Mouse (Mus musculus) gastrocnemius, postnatal 14 days (tissue): ENCODE measurements around the gene Dnajc5g. TPM values are rescaled to one million over a fixed set of nuclear protein-coding genes. Genes with fewer than 3 reads are reported as not detected.

ENCODE experiments used
- DNase-seq: peaks from one replicate; pipeline ENCODE4 v3.0.0; 2021; ENCODE audit warnings: mixed read lengths
- intact Hi-C: fragments of 180-260 bp; cut with DNase I; formaldehyde crosslinking; loops from one replicate; pipeline ENCODE4 v1.15.1; 2025; ENCODE audit warnings: low total_unique reads
- long read RNA-seq, 2 experiments: library from polyadenylated mRNA; stranded (forward); transcript quantifications; one replicate each; pipeline ENCODE4 v2.0.0; 2021
- total RNA-seq, 2 experiments: library from RNA; stranded (reverse); gene quantifications; 2 replicates each; pipeline ENCODE4 v1.2.3; 2021

The Dnajc5g gene
- not detected for total RNA-seq
- long read RNA-seq, experiment 1, result 0 reads
- long read RNA-seq, experiment 2, result 0 reads

GRCm38 (mm10) chr5:31105814-31106335 lies at the start of gene Dnajc5g:
Gene Dnajc5g (plus strand): TSS chr5:31106285.
- no peak for DNase-seq
- intact Hi-C loops, result no loop called here

DNA sequence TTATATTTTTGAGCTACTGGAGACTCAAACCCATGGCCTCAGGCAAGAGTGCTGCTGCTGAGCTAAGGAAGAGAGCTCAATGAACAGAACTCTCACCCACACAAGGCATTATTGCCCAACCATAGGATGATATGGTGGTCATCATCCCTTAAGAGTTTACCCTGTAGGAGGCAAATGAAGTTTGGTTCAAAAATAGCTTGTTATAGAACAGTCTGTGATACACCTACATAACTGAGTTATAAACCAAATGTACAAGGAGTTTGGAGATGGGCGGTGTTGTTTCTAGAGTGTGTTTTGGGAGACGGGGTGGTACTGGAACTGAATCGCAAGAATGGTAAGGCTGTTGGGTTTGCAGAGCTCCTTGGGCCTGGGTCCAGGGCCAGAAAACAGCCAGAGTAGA lies 36.3 kb upstream of the Dnajc5g start:
- no peak for DNase-seq
- intact Hi-C loops, result no loop called here

DNA sequence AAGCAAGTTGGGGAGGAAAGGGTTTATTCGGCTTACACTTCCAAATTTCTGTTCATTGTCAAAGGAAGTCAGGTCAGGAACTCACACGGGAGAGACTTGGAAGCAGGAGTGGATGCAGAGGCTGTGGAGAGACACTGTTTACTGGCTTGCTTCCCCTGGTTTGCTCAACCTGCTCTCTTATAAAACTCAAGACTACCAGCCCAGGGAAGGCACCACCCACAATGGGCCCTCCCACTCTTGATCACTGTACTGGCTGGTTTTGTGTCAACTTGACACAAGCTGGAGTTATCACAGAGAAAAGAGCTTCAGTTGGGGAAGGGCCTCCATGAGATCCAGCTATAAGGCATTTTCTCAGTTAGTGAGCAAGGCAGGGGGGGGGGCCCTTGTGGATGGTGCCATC lies 35.0 kb upstream of the Dnajc5g start:
- intact Hi-C loops, result no loop called here
- no peak for DNase-seq

DNA sequence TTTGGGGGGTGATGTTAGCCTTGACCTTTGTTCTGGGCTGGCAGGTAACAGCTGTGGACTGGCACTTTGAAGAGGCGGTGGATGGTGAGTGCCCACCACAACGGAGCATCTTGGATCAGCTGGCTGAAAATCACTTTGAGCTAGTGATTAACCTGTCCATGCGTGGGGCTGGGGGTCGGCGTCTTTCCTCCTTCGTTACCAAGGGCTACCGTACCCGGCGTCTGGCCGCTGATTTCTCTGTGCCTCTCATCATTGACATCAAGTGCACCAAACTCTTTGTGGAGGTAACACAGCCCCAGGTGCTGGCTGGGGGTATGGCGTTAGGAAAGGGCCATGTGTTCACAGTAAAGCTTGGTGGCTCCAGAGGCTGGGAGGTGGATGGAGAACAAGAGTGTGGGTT lies 34.3 kb upstream of the Dnajc5g start:
- no peak for DNase-seq
- intact Hi-C loops, result no loop called here

DNA sequence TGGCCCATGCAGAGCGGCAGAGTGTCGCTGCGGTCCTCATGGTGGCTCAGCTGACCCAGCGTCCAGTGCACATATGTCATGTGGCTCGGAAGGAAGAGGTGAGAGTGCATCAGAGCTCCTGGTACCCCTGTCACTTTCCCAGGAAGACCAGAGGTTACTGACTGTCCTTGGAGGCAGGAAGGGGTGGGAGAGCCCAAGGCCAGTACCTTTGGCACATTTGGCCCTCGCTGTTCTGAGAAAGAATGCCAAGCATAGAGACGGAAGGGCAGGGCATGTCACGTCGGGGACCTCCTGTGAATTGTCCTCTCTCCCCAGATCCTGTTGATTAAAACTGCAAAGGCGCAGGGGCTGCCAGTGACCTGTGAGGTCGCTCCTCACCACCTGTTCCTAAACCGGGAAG lies 32.9 kb upstream of the Dnajc5g start:
- DNase-seq, result no peak
- intact Hi-C loops, result no loop called here

DNA sequence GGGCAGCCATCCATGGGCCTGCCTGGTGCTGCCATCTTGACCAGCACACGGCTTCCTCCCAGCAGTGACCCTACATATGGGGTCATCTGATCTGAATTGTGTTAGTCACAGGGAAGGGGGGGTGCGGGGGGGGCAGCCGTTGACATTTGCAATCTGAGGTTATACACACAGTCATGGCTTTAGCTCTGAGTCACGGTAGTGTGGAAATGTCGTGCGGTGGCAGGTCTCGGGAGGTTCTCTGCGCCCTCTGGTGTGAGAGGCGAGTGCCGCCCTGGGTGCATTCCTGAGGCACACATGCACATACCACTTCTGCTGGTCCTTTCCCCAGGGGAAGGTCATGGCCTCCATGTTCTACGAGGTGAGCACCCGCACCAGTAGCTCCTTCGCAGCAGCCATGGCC lies 29.7 kb upstream of the Dnajc5g start:
- intact Hi-C loops, result no loop called here

GRCm38 (mm10) chr5:31080059-31080794 lies 25.9 kb upstream of the Dnajc5g start:
- intact Hi-C loops, result no loop called here
- no peak for DNase-seq

More for the DNA sequence above, 29.7 kb upstream of the Dnajc5g start:
- no peak for DNase-seq

DNA sequence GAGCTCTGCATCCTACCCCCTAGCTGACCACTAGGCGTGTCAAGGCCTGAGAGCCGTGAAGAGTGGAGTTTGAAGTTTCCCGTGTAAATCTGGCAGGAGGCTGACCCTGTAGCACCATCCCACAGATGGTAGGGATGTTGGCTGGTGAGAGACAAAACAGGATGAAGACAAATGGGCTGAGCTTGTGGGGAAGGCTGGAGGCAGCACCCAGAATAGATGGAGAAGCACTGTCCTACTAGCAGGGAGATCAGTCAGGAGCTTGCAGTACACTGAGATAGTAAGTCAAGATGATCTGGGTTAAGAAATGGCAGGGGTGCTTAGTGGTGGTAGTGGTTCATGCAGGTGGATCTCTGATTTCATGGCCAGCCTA lies 25.3 kb upstream of the Dnajc5g start:
- DNase-seq, result no peak
- intact Hi-C loops, result no loop called here

GRCm38 (mm10) chr5:31081386-31081785 lies 24.7 kb upstream of the Dnajc5g start:
- DNase-seq, result no peak
- intact Hi-C loops, result no loop called here

DNA sequence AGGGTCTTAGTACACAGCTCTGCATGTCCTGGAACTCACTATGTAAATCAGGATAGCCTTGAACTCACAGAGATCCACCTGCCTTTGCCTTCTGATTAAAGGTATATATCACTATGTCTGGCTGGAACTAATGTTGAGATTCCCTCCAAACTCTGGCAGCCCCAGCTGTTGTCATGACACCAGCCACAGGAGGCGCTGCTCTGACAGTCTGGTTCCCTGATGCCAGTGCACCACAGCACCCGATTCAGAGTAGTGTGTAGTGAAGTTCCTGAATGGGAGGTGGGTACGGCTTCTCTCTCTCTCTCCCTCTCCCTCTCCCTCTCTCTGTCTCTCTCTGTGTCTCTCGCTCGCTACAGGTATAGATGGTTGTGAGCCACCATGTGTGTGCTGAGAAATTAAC lies 23.7 kb upstream of the Dnajc5g start:
- intact Hi-C loops, result no loop called here
- peak; percentile 77 for DNase-seq

GRCm38 (mm10) chr5:31082935-31083625 lies 23.0 kb upstream of the Dnajc5g start:
- intact Hi-C loops, result no loop called here
- DNase-seq, result no peak

DNA sequence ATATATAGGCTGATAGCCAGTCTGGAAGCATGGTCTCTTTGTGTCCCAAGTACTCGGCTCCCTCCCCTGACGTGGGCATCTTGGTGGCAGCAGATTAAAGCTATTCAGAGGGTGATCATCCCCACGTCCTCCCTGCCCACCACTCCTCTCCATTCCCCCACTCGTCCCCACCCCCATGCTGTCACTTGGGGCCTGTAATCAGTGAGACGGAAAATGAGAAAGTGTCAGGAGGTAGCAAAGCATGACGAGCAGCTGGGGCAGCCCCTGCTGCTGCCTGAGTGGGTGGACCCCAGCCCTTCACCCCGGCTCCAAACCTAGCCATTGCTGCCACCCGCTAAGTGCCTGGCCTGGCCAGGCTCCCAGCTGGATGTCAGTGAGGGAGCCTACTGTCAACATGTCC lies 22.1 kb upstream of the Dnajc5g start:
- intact Hi-C loops, result no loop called here
- no peak for DNase-seq

DNA sequence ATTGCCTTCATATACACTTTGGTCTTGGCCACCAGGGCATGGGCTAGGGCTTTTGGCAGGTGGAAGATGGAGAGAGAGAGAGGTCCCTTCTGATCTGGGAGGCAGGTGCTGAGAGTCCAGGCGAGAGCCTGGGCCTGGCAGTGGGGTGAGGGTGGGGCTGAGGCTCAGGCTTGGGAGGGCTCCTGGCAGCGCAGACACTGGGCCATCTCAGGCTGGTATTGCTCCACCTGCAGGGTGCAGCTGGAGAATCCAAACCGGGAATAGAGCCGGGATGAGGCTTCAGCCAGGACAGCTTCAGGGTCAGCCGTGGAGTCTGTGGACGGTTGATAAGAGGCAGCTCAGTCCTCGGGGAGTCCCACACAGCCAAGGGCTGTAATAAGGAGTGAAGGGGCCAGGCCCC lies 19.5 kb upstream of the Dnajc5g start:
- no peak for DNase-seq
- intact Hi-C loops, result no loop called here

DNA sequence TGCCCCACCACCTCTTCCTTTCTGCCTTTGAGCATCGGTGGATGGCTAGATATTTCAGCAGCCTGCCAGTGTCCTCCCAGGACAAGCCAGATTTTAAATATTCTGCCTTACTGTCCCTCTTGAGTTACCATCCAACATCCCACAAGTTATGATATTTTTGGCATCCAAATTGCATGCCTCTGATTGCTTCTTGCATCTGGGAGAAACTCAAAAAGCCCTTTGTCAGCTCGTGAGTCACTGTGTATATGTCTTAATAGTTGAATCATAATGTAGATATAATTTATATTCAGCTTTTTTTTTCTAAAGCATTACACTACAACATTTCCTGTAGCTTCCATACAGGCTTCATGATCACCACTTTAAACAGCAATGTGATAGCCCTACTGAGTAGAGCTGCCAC lies 19.0 kb upstream of the Dnajc5g start:
- no peak for DNase-seq
- intact Hi-C loops, result no loop called here

DNA sequence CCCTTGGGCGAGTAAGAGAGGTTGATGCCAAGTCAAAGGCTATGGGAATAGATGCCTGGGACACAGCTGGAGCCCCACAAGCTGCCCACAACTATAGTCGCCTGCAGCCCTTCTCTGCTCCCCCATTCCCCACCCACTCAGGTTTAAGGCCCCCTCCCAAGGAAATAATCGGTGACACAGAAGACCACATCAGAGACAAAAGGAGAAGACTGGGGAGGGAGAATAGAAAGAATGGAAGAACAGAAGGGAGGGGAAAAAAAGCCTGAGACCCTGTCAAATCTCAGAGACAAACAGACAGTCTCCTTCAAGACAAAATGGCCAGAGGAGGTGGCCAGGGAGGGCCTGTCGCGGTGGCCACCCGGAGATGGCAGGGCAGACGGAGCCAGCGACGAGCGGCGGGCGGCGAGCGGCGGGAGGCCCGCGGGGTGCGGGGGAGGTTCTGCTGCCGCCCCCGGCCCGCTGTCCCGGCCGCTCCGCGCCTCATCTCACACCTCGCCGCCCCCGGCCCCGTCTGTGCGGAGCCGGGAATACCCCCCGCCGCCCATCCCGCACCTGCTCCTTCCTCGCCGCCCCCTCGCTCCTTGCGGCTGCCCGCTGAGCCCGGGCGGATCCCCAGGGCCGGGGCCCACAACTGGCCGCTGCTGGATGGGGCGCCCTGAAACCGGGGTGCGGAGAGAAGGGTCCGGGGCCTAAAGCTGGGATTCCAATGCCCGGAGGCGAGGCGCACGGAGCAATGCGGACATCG lies 13.7 kb upstream of the Dnajc5g start:
- DNase-seq, result no peak

DNA sequence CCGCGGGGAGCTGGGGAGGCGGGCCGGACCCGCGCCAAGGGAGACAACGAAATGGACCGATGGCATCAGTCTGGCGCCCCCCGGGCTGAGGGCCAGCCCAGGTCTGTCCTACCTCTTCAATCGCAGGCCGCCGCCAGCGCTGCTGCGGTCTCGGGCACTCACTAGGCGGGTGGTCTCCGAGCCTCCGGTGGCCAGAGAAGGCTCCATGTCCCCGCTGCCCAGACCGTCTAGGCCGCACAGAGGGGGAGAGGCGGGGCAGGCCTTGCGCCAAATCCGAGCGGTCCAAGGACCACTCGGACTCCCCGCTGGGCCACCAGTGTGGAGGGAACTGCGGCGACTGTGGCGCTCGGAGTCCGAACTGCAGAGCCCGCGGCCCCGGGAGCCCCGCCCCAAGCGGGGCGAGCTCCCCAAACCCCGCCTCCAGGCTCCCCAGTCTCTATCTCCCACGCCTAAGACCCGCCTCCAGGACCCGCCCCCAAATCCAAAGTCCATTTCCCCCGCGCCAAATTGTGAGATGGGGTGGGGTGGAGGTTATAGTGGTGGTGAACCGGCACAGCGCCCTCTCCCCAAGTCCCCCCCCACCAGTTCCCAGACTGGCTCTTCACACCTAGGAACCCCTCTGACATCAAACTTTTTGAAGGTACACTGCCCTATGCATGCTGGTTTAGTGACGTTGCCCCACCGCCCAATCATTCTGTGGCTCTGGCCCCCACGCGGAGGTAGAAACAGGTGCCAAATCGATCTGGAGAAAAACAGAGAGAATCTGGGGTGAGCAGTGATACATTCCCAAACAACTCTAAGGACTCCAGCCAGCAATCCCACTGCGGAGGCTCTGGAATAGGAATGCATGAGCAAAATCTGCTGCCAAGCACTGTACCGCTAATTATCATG lies 12.7 kb upstream of the Dnajc5g start:
- intact Hi-C loops, result no loop called here
- DNase-seq, result no peak

More for the DNA sequence above, 13.7 kb upstream of the Dnajc5g start:
- intact Hi-C loops, result no loop called here

DNA sequence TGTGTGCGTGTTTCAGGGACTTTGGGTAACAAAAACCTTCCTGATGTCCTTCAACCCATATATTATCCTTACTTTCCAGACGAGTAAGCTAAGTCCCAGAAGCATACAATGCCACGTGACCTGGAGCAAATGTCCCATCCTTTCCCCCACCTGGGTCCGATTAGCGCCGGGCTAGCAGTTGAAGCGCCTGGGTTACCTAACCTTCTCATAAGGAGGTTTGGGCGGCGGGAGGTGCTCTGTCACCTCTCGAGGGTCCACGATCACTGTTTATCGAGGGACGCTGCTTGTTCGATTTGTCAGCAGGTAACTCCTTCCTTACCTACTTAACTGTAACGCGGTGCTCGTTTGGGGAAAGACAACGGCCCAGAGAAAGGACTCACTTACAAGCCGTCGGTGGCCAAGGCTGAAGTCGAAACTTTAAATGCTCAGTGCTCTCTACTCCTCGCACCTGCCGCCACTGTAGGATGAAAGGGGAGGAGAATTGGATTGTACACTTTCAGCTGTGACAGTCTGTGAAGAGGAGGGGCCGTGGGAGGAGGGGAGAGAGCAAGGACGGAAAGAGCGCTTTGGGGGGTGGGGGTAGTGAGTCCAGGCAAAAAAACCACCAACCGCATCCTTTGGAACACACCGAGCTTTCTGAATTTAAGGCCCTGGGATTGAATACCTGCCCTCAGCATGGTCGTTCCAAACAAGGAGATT lies 11.8 kb upstream of the Dnajc5g start:
- DNase-seq, result no peak
- intact Hi-C loops, result no loop called here

DNA sequence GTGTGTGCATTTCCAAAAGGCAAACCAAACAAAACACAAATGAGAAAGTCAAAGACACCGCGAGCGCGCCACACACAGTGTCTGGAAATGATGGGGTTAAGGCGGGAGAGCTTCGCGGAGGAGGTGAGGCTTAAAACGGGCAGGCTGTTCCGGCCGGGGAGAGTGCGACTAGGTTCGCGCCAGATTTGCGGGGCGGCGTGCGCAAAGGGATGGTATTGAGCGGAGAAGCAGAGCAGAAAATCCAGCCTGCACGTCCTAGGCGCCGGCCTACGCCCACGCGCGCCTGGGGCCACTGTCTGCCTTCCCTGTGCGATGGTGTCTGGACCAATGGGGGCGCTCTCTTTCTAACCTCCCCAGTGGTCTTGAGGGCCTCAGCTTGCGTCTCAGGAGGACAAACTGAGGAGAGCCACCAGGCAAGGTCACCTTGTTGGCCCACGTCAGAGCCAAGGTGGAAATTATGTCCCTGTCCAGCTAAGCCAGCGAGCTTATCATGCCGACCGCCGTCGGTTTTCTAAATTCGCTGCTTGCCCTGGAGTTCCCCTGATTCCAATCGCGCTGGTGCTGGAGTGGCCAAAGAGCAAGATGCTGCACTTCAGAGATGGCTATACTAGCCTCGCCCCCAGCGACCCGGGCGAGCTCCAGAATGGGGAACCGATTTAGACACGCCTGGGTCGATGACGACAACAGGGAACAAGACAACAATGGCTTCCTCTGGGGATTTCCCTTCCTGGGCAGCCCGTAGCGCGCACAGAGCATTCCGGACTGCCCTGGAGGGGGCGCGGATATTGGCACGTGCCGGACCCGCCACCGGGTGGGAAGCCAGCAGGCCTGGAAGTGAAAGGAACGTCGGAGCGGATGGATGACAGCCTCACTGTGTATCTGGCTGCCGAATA lies 11.0 kb upstream of the Dnajc5g start:
- intact Hi-C loops, result no loop called here
- peak; percentile 54 for DNase-seq
